Comparison of ENCODE assay signal across 20 mouse cellular contexts in the genomic region with DNA sequence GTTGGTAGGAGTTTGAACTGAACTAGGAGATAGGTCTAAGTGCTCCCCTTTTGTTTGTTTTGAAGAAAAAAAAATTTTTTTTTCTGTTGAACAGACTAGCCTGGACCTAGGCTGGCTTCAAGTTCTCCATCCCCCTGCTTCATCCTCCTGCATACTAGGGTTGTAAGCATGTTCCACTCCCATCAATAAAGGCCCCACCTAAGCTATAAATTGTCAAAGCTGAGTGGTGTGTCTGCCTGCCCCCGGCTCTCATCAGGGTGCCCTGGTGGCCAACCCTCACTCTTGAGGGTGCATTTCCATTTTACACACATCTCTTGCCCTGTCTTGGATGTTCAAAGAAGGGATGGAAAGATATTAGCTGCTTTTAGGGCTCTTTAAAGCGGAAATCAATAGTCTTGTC. TPM values are rescaled to one million over a fixed set of nuclear protein-coding genes. Genes with fewer than 3 reads are reported as not detected.
DNase-seq lines count a peak whose midpoint lies in the region; ATAC-seq lines count a peak whose summit lies in the region.
"Had no signal": no experiment of that assay in that cellular context is flagged by ENCODE, and none has a peak within 500 bp of the region (broad histone marks: within the 10 kb centered on the region; RNA-seq: fewer than 3 reads in every experiment).

No protein-coding gene starts in this region.

- no peak for DNase-seq in heart, adult 9 months (ENCODE audit: low spot score in 2 of 2)
- DNase-seq in neural tube, embryonic 10.5 days (ENCODE audit: extremely low spot score, low spot score): no peak
- no peak for DNase-seq in embryo, embryonic 9.5 days (ENCODE audit: extremely low spot score)
- DNase-seq in adrenal gland, postnatal 36 days: no peak
- DNase-seq: adrenal gland, postnatal 14 days; kidney, postnatal 36 days; layer of hippocampus, postnatal 36 days; lung, adult 18-20 months; thymus, postnatal 25 days had no signal

- no peak for ATAC-seq in heart, embryonic 13.5 days (ENCODE audit: extremely low read depth, insufficient number of reproducible peaks, low FRiP score, low TSS enrichment)
- no peak for ATAC-seq in neural tube, embryonic 13.5 days (ENCODE audit: low read depth)
- ATAC-seq in limb, embryonic 13.5 days (ENCODE audit: low FRiP score, low read depth): no peak
- ATAC-seq in neural tube, embryonic 14.5 days (ENCODE audit: low read depth): peak; percentile 22; the same call in 1 of the 2 replicates

- H3K4me1 ChIP-seq in heart, embryonic 13.5 days: peaks cover 88% of the 10 kb centered on the region
- H3K4me1 ChIP-seq in neural tube, embryonic 13.5 days (replicated peaks): peaks cover 50% of the 10 kb centered on the region
- H3K4me1 ChIP-seq in limb, embryonic 13.5 days: peaks cover 30% of the 10 kb centered on the region
- peaks cover 7% of the 10 kb centered on the region for H3K4me1 ChIP-seq in neural tube, embryonic 14.5 days (ENCODE audit: control insufficient read depth, insufficient read depth, low read length)

- peaks cover 28% of the 10 kb centered on the region for H3K36me3 ChIP-seq in heart, embryonic 13.5 days
- no peaks in the 10 kb centered on the region for H3K36me3 ChIP-seq in neural tube, embryonic 13.5 days
- H3K36me3 ChIP-seq in limb, embryonic 13.5 days: peaks cover 12% of the 10 kb centered on the region
- no peaks in the 10 kb centered on the region for H3K36me3 ChIP-seq in neural tube, embryonic 14.5 days (ENCODE audit: control insufficient read depth, insufficient read depth, low read length)
- H3K36me3 ChIP-seq: limb, embryonic 15.5 days had no signal

- WGBS in heart, embryonic 13.5 days: 57% methylated on average over 2 of the region's 2 CpGs
- WGBS in neural tube, embryonic 13.5 days: 32% methylated on average over 2 of the region's 2 CpGs
- WGBS in limb, embryonic 13.5 days: 20% methylated on average over 2 of the region's 2 CpGs
- 28% methylated on average over 2 of the region's 2 CpGs for WGBS in neural tube, embryonic 14.5 days

- no peaks in the 10 kb centered on the region for H3K9me3 ChIP-seq in heart, embryonic 13.5 days
- H3K9me3 ChIP-seq in neural tube, embryonic 13.5 days: no peaks in the 10 kb centered on the region
- H3K9me3 ChIP-seq in limb, embryonic 13.5 days: no peaks in the 10 kb centered on the region
- H3K9me3 ChIP-seq in neural tube, embryonic 14.5 days (ENCODE audit: control insufficient read depth, low read length): no peaks in the 10 kb centered on the region
- H3K9me3 ChIP-seq: limb, embryonic 15.5 days had no signal

- peak overlapping the region; percentile 87; the same call in 1 of the 2 replicates for H3K27ac ChIP-seq in heart, embryonic 13.5 days (replicated peaks)
- peak overlapping the region; percentile 18; the same call in 1 of the 2 replicates for H3K27ac ChIP-seq in neural tube, embryonic 13.5 days (replicated peaks)
- no peak overlapping the region for H3K27ac ChIP-seq in limb, embryonic 13.5 days
- peak overlapping the region; percentile 28; the same call in 1 of the 2 replicates for H3K27ac ChIP-seq in neural tube, embryonic 14.5 days (ENCODE audit: low read depth, low read length)
- H3K27ac ChIP-seq: limb, embryonic 15.5 days had no signal

- H3K9ac ChIP-seq in heart, embryonic 13.5 days: peak overlapping the region; percentile 60
- H3K9ac ChIP-seq in neural tube, embryonic 13.5 days: 0 out of 2 replicates have a peak overlapping the region, but pooled peaks have one; percentile 26
- 0 out of 2 replicates have a peak overlapping the region, but pooled peaks have one; percentile 0 for H3K9ac ChIP-seq in limb, embryonic 13.5 days
- no peak overlapping the region for H3K9ac ChIP-seq in neural tube, embryonic 14.5 days (replicated peaks; ENCODE audit: low read depth, low read length)
- H3K9ac ChIP-seq: limb, embryonic 15.5 days had no signal

- no peak overlapping the region for H3K4me3 ChIP-seq in heart, embryonic 13.5 days
- H3K4me3 ChIP-seq in neural tube, embryonic 13.5 days: no peak overlapping the region
- H3K4me3 ChIP-seq in limb, embryonic 13.5 days: no peak overlapping the region
- no peak overlapping the region for H3K4me3 ChIP-seq in neural tube, embryonic 14.5 days (ENCODE audit: low read depth, low read length)
- H3K4me3 ChIP-seq: limb, embryonic 15.5 days; myocyte had no signal

- no peak overlapping the region for H3K4me2 ChIP-seq in heart, embryonic 13.5 days
- no peak overlapping the region for H3K4me2 ChIP-seq in neural tube, embryonic 13.5 days
- no peak overlapping the region for H3K4me2 ChIP-seq in limb, embryonic 13.5 days (replicated peaks)
- no peak overlapping the region for H3K4me2 ChIP-seq in neural tube, embryonic 14.5 days (ENCODE audit: low read depth, low read length)
- H3K4me2 ChIP-seq: limb, embryonic 15.5 days had no signal

- no peaks in the 10 kb centered on the region for H3K27me3 ChIP-seq in heart, embryonic 13.5 days (replicated peaks)
- no peaks in the 10 kb centered on the region for H3K27me3 ChIP-seq in neural tube, embryonic 13.5 days
- H3K27me3 ChIP-seq in limb, embryonic 13.5 days: no peaks in the 10 kb centered on the region
- H3K27me3 ChIP-seq in neural tube, embryonic 14.5 days (ENCODE audit: control insufficient read depth, insufficient read depth, low read length): no peaks in the 10 kb centered on the region
- H3K27me3 ChIP-seq: limb, embryonic 15.5 days had no signal

RNA-seq across cellular contexts. Expression of gene 4933415A04Rik, which starts 21.4 kb away (rescaled TPM):
- 4.7 and 5.0 TPM in 2 replicates for polyA plus RNA-seq in heart, embryonic 13.5 days (2015; fragmentation: Nextera tagmentation; extraction: Ambion mirVana)
- 7.1 and 7.3 TPM in 2 replicates for polyA plus RNA-seq in neural tube, embryonic 13.5 days (2015; fragmentation: Nextera tagmentation; extraction: Ambion mirVana)
- polyA plus RNA-seq in limb, embryonic 13.5 days (2015; fragmentation: Nextera tagmentation; extraction: Ambion mirVana): 4.7 and 5.2 TPM in 2 replicates
- polyA plus RNA-seq in neural tube, embryonic 14.5 days (2014; fragmentation: Nextera tagmentation; extraction: Ambion mirVana): 3.8 and 4.4 TPM in 2 replicates
- 1 to 10 TPM in 1 of 2 experiments, under 1 TPM in 1; 0.36 to 1.0 TPM for total RNA-seq in adrenal gland, postnatal 36 days (2021)
- total RNA-seq: common myeloid progenitor, adult 5-6 weeks; MEL had no signal
- polyA plus RNA-seq: myocyte had no signal

RNA-seq across cellular contexts. Expression of gene Fabp6, which starts 35.9 kb away (rescaled TPM):
- not detected in 2 replicates for polyA plus RNA-seq in heart, embryonic 13.5 days (2015; fragmentation: Nextera tagmentation; extraction: Ambion mirVana)
- not detected in 2 replicates for polyA plus RNA-seq in neural tube, embryonic 13.5 days (2015; fragmentation: Nextera tagmentation; extraction: Ambion mirVana)
- polyA plus RNA-seq in limb, embryonic 13.5 days (2015; fragmentation: Nextera tagmentation; extraction: Ambion mirVana): not detected in 2 replicates
- polyA plus RNA-seq in neural tube, embryonic 14.5 days (2014; fragmentation: Nextera tagmentation; extraction: Ambion mirVana): not detected in 2 replicates
- total RNA-seq in adrenal gland, postnatal 36 days (2021): not detected
- total RNA-seq: adrenal gland, postnatal 14 days; common myeloid progenitor, adult 5-6 weeks; gastrocnemius, postnatal 4 days; hematopoietic stem cell, adult 5-6 weeks; layer of hippocampus, postnatal 36 days; MEL had no signal
- polyA plus RNA-seq: myocyte; stomach, embryonic 14.5 days had no signal

RNA-seq across cellular contexts. Expression of gene Ccnjl, which starts 36.8 kb away (rescaled TPM):
- 15.7 and 20.7 TPM in 2 replicates for polyA plus RNA-seq in heart, embryonic 13.5 days (2015; fragmentation: Nextera tagmentation; extraction: Ambion mirVana)
- 20.9 and 26.7 TPM in 2 replicates for polyA plus RNA-seq in neural tube, embryonic 13.5 days (2015; fragmentation: Nextera tagmentation; extraction: Ambion mirVana)
- polyA plus RNA-seq in limb, embryonic 13.5 days (2015; fragmentation: Nextera tagmentation; extraction: Ambion mirVana): 12.9 and 14.4 TPM in 2 replicates
- 9.5 and 14.5 TPM in 2 replicates for polyA plus RNA-seq in neural tube, embryonic 14.5 days (2014; fragmentation: Nextera tagmentation; extraction: Ambion mirVana)
- 1 to 10 TPM; 2.1 TPM for total RNA-seq in adrenal gland, postnatal 36 days (2021)
- total RNA-seq: MEL had no signal
